Mouse (Mus musculus): Measurements from ENCODE around the gene Fip1l1. TPM values are rescaled to one million over a fixed set of nuclear protein-coding genes. Genes with fewer than 3 reads are reported as not detected.
A peak's percentile ranks its signal among the peaks of the same experiment; 100 is the strongest.

Fip1l1 gene
- total and polyA plus RNA-seq, 3 experiments: 40.4 to 113 (median 68.3) TPM

DNA sequence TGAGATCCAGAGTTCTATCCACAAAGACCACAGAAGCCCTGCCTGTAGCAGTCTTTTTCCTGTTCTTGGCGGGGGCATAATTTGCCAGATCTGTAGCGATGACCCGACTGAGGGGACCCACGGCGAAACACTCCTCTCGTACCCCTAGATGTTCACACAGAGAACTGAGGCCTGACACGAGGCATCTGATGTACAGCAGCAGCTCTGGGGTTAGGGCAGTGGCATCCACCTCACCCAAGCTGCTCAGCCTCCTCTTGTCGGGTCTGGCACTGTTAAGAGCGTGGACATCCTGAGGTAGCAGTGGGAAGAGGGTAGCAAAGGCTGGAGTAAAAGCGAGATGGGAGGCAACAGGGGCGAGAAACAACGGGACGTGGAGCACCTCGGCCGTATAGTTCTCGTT is 4.5 kb upstream of the Fip1l1 start:
- Histone ChIP-seq H3K4me3 (ENCODE audit: control insufficient read depth in 1 of 2, insufficient read depth in 1 of 2, low read depth in 2 of 2, low read length in 2 of 2) (peak overlapping the region; percentile 71 to 90), H3K9me3 (replicated peaks; ENCODE audit: insufficient read depth, low read length) (no peaks in the 10 kb centered on the region), H3K4me1 (ENCODE audit: control insufficient read depth in 1 of 2, insufficient read depth in 2 of 2, low read length in 2 of 2) (peaks cover 30 to 39% of the 10 kb centered on the region in 2 experiments; a peak in 3 of 4 replicates), H3K27me3 (ENCODE audit: control insufficient read depth in 1 of 2, insufficient read depth in 2 of 2, low read length in 2 of 2) (no peaks in the 10 kb centered on the region), H3K9ac (ENCODE audit: control insufficient read depth, low read depth, low read length, poor library complexity, severe bottlenecking) (peak overlapping the region; percentile 85), H3K79me2 (ENCODE audit: control insufficient read depth, insufficient read depth, low read length, poor library complexity) (peaks cover 33% of the 10 kb centered on the region), H3K36me3 (ENCODE audit: control insufficient read depth in 1 of 2, insufficient read depth in 2 of 2, low read length in 2 of 2) (peaks cover 0 to 46% of the 10 kb centered on the region in 2 experiments; a peak in 2 of 4 replicates), H3K27ac (ENCODE audit: control insufficient read depth, low read depth, low read length) (no peak overlapping the region)
- TF ChIP-seq SIN3A (IDR thresholded peaks at IDR 0.05; ENCODE audit: low read length) (peak; percentile 57), GABPA (IDR thresholded peaks at IDR 0.05; ENCODE audit: low read depth, low read length) (no peak), ETS1 (IDR thresholded peaks at IDR 0.05; ENCODE audit: low read depth, low read length) (no peak)
- DNase-seq (ENCODE audit: low read depth, low spot score): peak; percentile 50

DNA sequence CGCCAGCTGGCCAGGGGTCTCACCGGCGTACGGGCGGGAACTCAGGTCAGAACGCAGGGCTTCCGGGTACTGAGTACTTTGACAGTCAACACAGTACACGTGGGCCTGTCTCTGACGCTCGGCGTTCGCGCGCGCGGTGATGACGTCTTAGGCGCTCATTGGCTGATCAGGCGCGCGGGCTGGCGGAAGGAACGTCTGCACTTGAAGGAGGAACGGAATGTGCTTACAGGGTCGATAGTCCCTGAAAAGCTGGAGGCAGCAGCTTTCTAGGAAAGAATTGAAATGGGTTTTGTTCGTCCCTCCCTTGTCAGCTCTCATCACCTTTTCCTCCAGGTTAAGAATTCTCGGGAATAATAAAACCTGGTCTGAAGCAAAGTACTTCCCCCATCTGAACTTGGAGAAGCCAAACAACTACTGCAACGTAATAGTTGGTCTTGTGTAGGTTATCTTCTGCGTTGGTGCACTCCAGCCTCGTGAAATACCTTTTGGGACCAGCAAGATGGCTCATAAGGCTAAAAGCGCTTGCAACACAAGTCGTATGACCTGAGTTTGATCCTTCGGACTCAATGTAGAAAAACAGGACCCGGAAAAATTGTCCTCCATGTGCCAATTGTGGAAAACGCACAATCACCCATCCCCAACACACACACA is 3.5 kb upstream of the Fip1l1 start, which contains the start of gene Scfd2:
Gene Scfd2 (minus strand): TSS at position 130 of the 651 bp plus-strand sequence.
- Histone ChIP-seq H3K9ac (ENCODE audit: control insufficient read depth, low read depth, low read length, poor library complexity, severe bottlenecking) (peak within 1 kb of the TSS; percentile 85), H3K36me3 (ENCODE audit: control insufficient read depth in 1 of 2, insufficient read depth in 2 of 2, low read length in 2 of 2) (peaks cover 0 to 45% of the 10 kb centered on the region in 2 experiments; a peak in 2 of 4 replicates), H3K4me3 (ENCODE audit: control insufficient read depth in 1 of 2, insufficient read depth in 1 of 2, low read depth in 2 of 2, low read length in 2 of 2) (peak within 1 kb of the TSS; percentile 71 to 90), H3K79me2 (ENCODE audit: control insufficient read depth, insufficient read depth, low read length, poor library complexity) (peaks cover 39% of the 10 kb centered on the region), H3K4me1 (ENCODE audit: control insufficient read depth in 1 of 2, insufficient read depth in 2 of 2, low read length in 2 of 2) (peaks cover 29 to 41% of the 10 kb centered on the region in 2 experiments; a peak in 3 of 4 replicates), H3K27me3 (ENCODE audit: control insufficient read depth in 1 of 2, insufficient read depth in 2 of 2, low read length in 2 of 2) (no peaks in the 10 kb centered on the region), H3K9me3 (replicated peaks; ENCODE audit: insufficient read depth, low read length) (no peaks in the 10 kb centered on the region), H3K27ac (ENCODE audit: control insufficient read depth, low read depth, low read length) (peak within 1 kb of the TSS; percentile 92)
- peak; percentile 98 for DNase-seq (ENCODE audit: low read depth, low spot score)
- TF ChIP-seq MXI1 (IDR thresholded peaks at IDR 0.05; ENCODE audit: low read depth, low read length): peak; percentile 100
- TF ChIP-seq TCF12 (IDR thresholded peaks at IDR 0.05; ENCODE audit: low read depth, low read length): peak; percentile 61
- TF ChIP-seq ETS1 (IDR thresholded peaks at IDR 0.05; ENCODE audit: low read depth, low read length): peak; percentile 44
- TF ChIP-seq CHD1 (IDR thresholded peaks at IDR 0.05; ENCODE audit: low read depth, low read length): peak; percentile 92
- peak in 1 of 2 experiments; percentile 9; a peak in 1 of 4 replicates for TF ChIP-seq EP300 (IDR thresholded peaks at IDR 0.05; ENCODE audit: low read depth in 1 of 2, low read length in 2 of 2)
- TF ChIP-seq SMC3 (IDR thresholded peaks at IDR 0.05; ENCODE audit: low read depth, low read length): no peak
- TF ChIP-seq CTCF (IDR thresholded peaks at IDR 0.05 in 2 of 3, conservative IDR thresholded peaks at IDR 0.05 in 1 of 3; ENCODE audit: control insufficient read depth in 1 of 3, insufficient read depth in 1 of 3, low read depth in 2 of 3, low read length in 3 of 3, poor library complexity in 1 of 3, severe bottlenecking in 1 of 3): no peak
- TF ChIP-seq HCFC1 (IDR thresholded peaks at IDR 0.05; ENCODE audit: low read depth, low read length): peak; percentile 89
- no peak for TF ChIP-seq MYB (IDR thresholded peaks at IDR 0.05; ENCODE audit: low read depth, low read length)
- TF ChIP-seq ZKSCAN1 (IDR thresholded peaks at IDR 0.05; ENCODE audit: low read depth, low read length): no peak
- peak; percentile 99 for TF ChIP-seq MAX (IDR thresholded peaks at IDR 0.05; ENCODE audit: low read length)
- TF ChIP-seq SIN3A (IDR thresholded peaks at IDR 0.05; ENCODE audit: low read length): peak; percentile 100
- TF ChIP-seq POLR2AphosphoS5 (IDR thresholded peaks at IDR 0.05; ENCODE audit: borderline replicate concordance, low read depth, low read length): no peak
- TF ChIP-seq GATA1 (IDR thresholded peaks at IDR 0.05; ENCODE audit: low read depth, low read length): peak; percentile 30; the same call in 1 of the 2 replicates
- TF ChIP-seq POLR2A (IDR thresholded peaks at IDR 0.05; ENCODE audit: control insufficient read depth in 1 of 2, insufficient read depth in 1 of 2, low read depth in 1 of 2, low read length in 2 of 2, poor library complexity in 1 of 2): peak in 1 of 2 experiments; percentile 95; a peak in 2 of 4 replicates
- TF ChIP-seq JUND (IDR thresholded peaks at IDR 0.05; ENCODE audit: low read depth, low read length): no peak
- TF ChIP-seq ELF1 (IDR thresholded peaks at IDR 0.05; ENCODE audit: low read depth, low read length): peak; percentile 97
- TF ChIP-seq TAL1 (IDR thresholded peaks at IDR 0.05; ENCODE audit: low read length): no peak
- TF ChIP-seq UBTF (IDR thresholded peaks at IDR 0.05; ENCODE audit: borderline replicate concordance, insufficient read depth, low read depth, low read length): no peak
- TF ChIP-seq CHD2 (IDR thresholded peaks at IDR 0.05; ENCODE audit: low read length): no peak
- TF ChIP-seq MYC (IDR thresholded peaks at IDR 0.05; ENCODE audit: low read depth, low read length): peak; percentile 80; the same call in 1 of the 2 replicates
- TF ChIP-seq TBP (IDR thresholded peaks at IDR 0.05; ENCODE audit: low read depth, low read length): peak; percentile 76
- no peak for TF ChIP-seq MAFK (IDR thresholded peaks at IDR 0.05; ENCODE audit: borderline replicate concordance, low read depth, low read length)
- no peak for TF ChIP-seq USF2 (IDR thresholded peaks at IDR 0.05; ENCODE audit: borderline replicate concordance in 1 of 2, insufficient read depth in 1 of 2, low read depth in 1 of 2, low read length in 2 of 2)
- TF ChIP-seq RAD21 (IDR thresholded peaks at IDR 0.05; ENCODE audit: low read depth, low read length): no peak
- TF ChIP-seq ZMIZ1 (IDR thresholded peaks at IDR 0.05; ENCODE audit: low read depth, low read length): peak; percentile 71
- TF ChIP-seq NRF1 (IDR thresholded peaks at IDR 0.05; ENCODE audit: insufficient read depth, low read depth, low read length, poor library complexity, severe bottlenecking): 0 out of 2 replicates have a peak, but pooled peaks have one; percentile 26
- TF ChIP-seq RCOR1 (IDR thresholded peaks at IDR 0.05; ENCODE audit: low read depth, low read length): no peak
- TF ChIP-seq NELFE (IDR thresholded peaks at IDR 0.05; ENCODE audit: low read depth, low read length): peak; percentile 93

All from MEL (cell line).